23 mouse cellular contexts compared by ENCODE assay signal in genomic region chr5:74649122-74649521, GRCm38 (mm10). TPM values are rescaled to one million over a fixed set of nuclear protein-coding genes. Genes with fewer than 3 reads are reported as not detected.
DNase-seq lines count a peak whose midpoint lies in the region; ATAC-seq and TF ChIP-seq lines count a peak whose summit lies in the region.
"Had no signal": no experiment of that assay in that cellular context is flagged by ENCODE, and none has a peak within 500 bp of the region (broad histone marks: within the 10 kb centered on the region; RNA-seq: fewer than 3 reads in every experiment).

No protein-coding gene starts in this region.

- TF ChIP-seq POLR2A in liver, adult 2 months (IDR thresholded peaks at IDR 0.05; ENCODE audit: extremely low read depth, insufficient read depth, low read length): no peak

- 16% methylated on average over 1 of the region's 1 CpGs for WGBS in liver, adult 2 months
- WGBS in liver, embryonic 11.5 days: 93% methylated on average over 1 of the region's 1 CpGs
- 69% methylated on average over 1 of the region's 1 CpGs for WGBS in liver, embryonic 15.5 days (ENCODE audit: insufficient replicate concordance)
- WGBS in liver, embryonic 12.5 days (ENCODE audit: insufficient replicate concordance): 62% methylated on average over 1 of the region's 1 CpGs

- ATAC-seq in liver, embryonic 11.5 days (replicated peaks; ENCODE audit: low FRiP score): no peak
- ATAC-seq in liver, embryonic 15.5 days (ENCODE audit: insufficient read depth): peak; percentile 36
- ATAC-seq in liver, embryonic 12.5 days: no peak
- ATAC-seq: activated CD4-positive, CD25-positive, alpha-beta regulatory T cell, adult 4 months; CD4-positive, CD25-positive, alpha-beta regulatory T cell, adult 4 months; forebrain, embryonic 13.5 days; forebrain, embryonic 15.5 days; Patski had no signal

- H3K27me3 ChIP-seq in liver, adult 2 months (ENCODE audit: control insufficient read depth, insufficient read depth, low read length): no peaks in the 10 kb centered on the region
- H3K27me3 ChIP-seq in liver, embryonic 11.5 days (replicated peaks; ENCODE audit: control insufficient read depth, insufficient read depth, low read length): no peaks in the 10 kb centered on the region
- no peaks in the 10 kb centered on the region for H3K27me3 ChIP-seq in liver, embryonic 15.5 days
- H3K27me3 ChIP-seq in liver, embryonic 12.5 days (replicated peaks): no peaks in the 10 kb centered on the region
- H3K27me3 ChIP-seq: CH12.LX; embryonic facial prominence, embryonic 12.5 days; forebrain, embryonic 13.5 days; forebrain, embryonic 15.5 days; Patski had no signal

- H3K9ac ChIP-seq in liver, adult 2 months (ENCODE audit: low read depth, low read length): no peak overlapping the region
- no peak overlapping the region for H3K9ac ChIP-seq in liver, embryonic 11.5 days (ENCODE audit: low read depth, low read length)
- no peak overlapping the region for H3K9ac ChIP-seq in liver, embryonic 15.5 days
- no peak overlapping the region for H3K9ac ChIP-seq in liver, embryonic 12.5 days
- H3K9ac ChIP-seq: embryonic facial prominence, embryonic 12.5 days; forebrain, embryonic 13.5 days; forebrain, embryonic 15.5 days had no signal

- H3K9me3 ChIP-seq in liver, embryonic 11.5 days (ENCODE audit: control insufficient read depth, low read length): no peaks in the 10 kb centered on the region
- no peaks in the 10 kb centered on the region for H3K9me3 ChIP-seq in liver, embryonic 15.5 days (replicated peaks)
- no peaks in the 10 kb centered on the region for H3K9me3 ChIP-seq in liver, embryonic 12.5 days (replicated peaks)
- H3K9me3 ChIP-seq: embryonic facial prominence, embryonic 10.5 days; embryonic facial prominence, embryonic 12.5 days; forebrain, embryonic 13.5 days; forebrain, embryonic 15.5 days; G1E had no signal

- no peak overlapping the region for H3K4me3 ChIP-seq in liver, adult 2 months (ENCODE audit: insufficient read depth, low read depth, low read length)
- no peak overlapping the region for H3K4me3 ChIP-seq in liver, embryonic 11.5 days (ENCODE audit: low read depth, low read length)
- no peak overlapping the region for H3K4me3 ChIP-seq in liver, embryonic 15.5 days (replicated peaks)
- no peak overlapping the region for H3K4me3 ChIP-seq in liver, embryonic 12.5 days
- H3K4me3 ChIP-seq: embryonic facial prominence, embryonic 10.5 days; embryonic facial prominence, embryonic 12.5 days; forebrain, embryonic 13.5 days; forebrain, embryonic 15.5 days had no signal

- H3K4me1 ChIP-seq in liver, adult 2 months (ENCODE audit: control insufficient read depth, insufficient read depth, low read length): peaks cover 20% of the 10 kb centered on the region
- no peaks in the 10 kb centered on the region for H3K4me1 ChIP-seq in liver, embryonic 11.5 days (replicated peaks; ENCODE audit: control insufficient read depth, insufficient read depth, low read length)
- no peaks in the 10 kb centered on the region for H3K4me1 ChIP-seq in liver, embryonic 15.5 days (replicated peaks)
- peaks cover 7% of the 10 kb centered on the region; the same call in 1 of the 2 replicates for H3K4me1 ChIP-seq in liver, embryonic 12.5 days
- H3K4me1 ChIP-seq: forebrain, embryonic 13.5 days; forebrain, embryonic 15.5 days had no signal

- no peak for TF ChIP-seq CTCF in liver, adult 2 months (IDR thresholded peaks at IDR 0.05; ENCODE audit: low read depth, low read length)

- no peak overlapping the region for H3K4me2 ChIP-seq in liver, embryonic 11.5 days
- H3K4me2 ChIP-seq in liver, embryonic 15.5 days: peak overlapping the region; percentile 35
- H3K4me2 ChIP-seq in liver, embryonic 12.5 days: no peak overlapping the region
- H3K4me2 ChIP-seq: embryonic facial prominence, embryonic 12.5 days; forebrain, embryonic 13.5 days; forebrain, embryonic 15.5 days had no signal

- H3K27ac ChIP-seq in liver, adult 2 months (replicated peaks; ENCODE audit: insufficient read depth, low read depth, low read length): peak overlapping the region; percentile 71
- H3K27ac ChIP-seq in liver, embryonic 11.5 days (ENCODE audit: low read depth, low read length): no peak overlapping the region
- peak overlapping the region; percentile 70 for H3K27ac ChIP-seq in liver, embryonic 15.5 days (replicated peaks)
- H3K27ac ChIP-seq in liver, embryonic 12.5 days: no peak overlapping the region
- H3K27ac ChIP-seq: embryonic facial prominence, embryonic 10.5 days; embryonic facial prominence, embryonic 12.5 days; forebrain, embryonic 13.5 days; forebrain, embryonic 15.5 days had no signal

- no peaks in the 10 kb centered on the region for H3K36me3 ChIP-seq in liver, adult 2 months (ENCODE audit: control insufficient read depth, insufficient read depth, low read length)
- H3K36me3 ChIP-seq in liver, embryonic 11.5 days (ENCODE audit: control insufficient read depth, insufficient read depth, low read length): no peaks in the 10 kb centered on the region
- H3K36me3 ChIP-seq in liver, embryonic 15.5 days (replicated peaks): no peaks in the 10 kb centered on the region
- H3K36me3 ChIP-seq in liver, embryonic 12.5 days: no peaks in the 10 kb centered on the region
- H3K36me3 ChIP-seq: embryonic facial prominence, embryonic 10.5 days; embryonic facial prominence, embryonic 12.5 days; forebrain, embryonic 15.5 days; G1E had no signal

- peak; percentile 81 for DNase-seq in liver, adult 2 months (ENCODE audit: extremely low read depth, low read depth, low spot score)
- no peak for DNase-seq in liver, embryonic 11.5 days (ENCODE audit: low spot score)
- no peak for DNase-seq in layer of hippocampus, postnatal 10 days (ENCODE audit: low spot score in 2 of 2)
- DNase-seq: adrenal gland, adult 8-10 months; adrenal gland, postnatal 14 days; adrenal gland, postnatal 36 days; B cell, adult 2 months; cerebellum, adult 11-12 months; cerebellum, adult 2 months; cerebellum, adult 9-10 months; cerebellum, postnatal 10 days; cerebellum, postnatal 25 days had no signal

- H3K79me2 ChIP-seq in liver, adult 2 months (ENCODE audit: control insufficient read depth, insufficient read depth, low read length): no peaks in the 10 kb centered on the region

RNA-seq across cellular contexts. Expression of gene Lnx1, which starts 53.6 kb away (rescaled TPM):
- total RNA-seq in liver, adult 2 months (2014; rRNA removed): 0.87 and 1.0 TPM in 2 replicates
- 0.42 and 1.2 TPM in 2 replicates for polyA plus RNA-seq in liver, adult 2 months (2012; rRNA removed)
- polyA plus RNA-seq in liver, embryonic 11.5 days (2014; fragmentation: Nextera tagmentation; extraction: Ambion mirVana): 0.49 and 0.52 TPM in 2 replicates
- 0.06 TPM in 1 of 2 replicates, not detected in the other for polyA plus RNA-seq in liver, embryonic 15.5 days (2015; fragmentation: Nextera tagmentation; extraction: Ambion mirVana)
- 0.12 and 0.17 TPM in 2 replicates for polyA plus RNA-seq in liver, embryonic 12.5 days (2016; fragmentation: Nextera tagmentation; extraction: Ambion mirVana)
- total RNA-seq in layer of hippocampus, postnatal 10 days (2021): 10 to 100 TPM; 19.3 to 22.3 TPM
- polyA plus RNA-seq: G1E had no signal

Comparison
In these comparisons a context has a peak if more than half of its experiments do, and no peak if none do; other contexts are left out.
1. H3K27ac ChIP-seq: peak in liver, adult 2 months (single experiment) and liver, embryonic 15.5 days (single experiment); none in liver, embryonic 11.5 days (single experiment) and liver, embryonic 12.5 days (single experiment).